Mouse (Mus musculus): ENCODE measurements around the gene Casp9. TPM values are rescaled to one million over a fixed set of nuclear protein-coding genes. Genes with fewer than 3 reads are reported as not detected.

Gene Casp9
- polyA plus RNA-seq, 1 experiment from 2014 or later: 22.6 TPM

DNA sequence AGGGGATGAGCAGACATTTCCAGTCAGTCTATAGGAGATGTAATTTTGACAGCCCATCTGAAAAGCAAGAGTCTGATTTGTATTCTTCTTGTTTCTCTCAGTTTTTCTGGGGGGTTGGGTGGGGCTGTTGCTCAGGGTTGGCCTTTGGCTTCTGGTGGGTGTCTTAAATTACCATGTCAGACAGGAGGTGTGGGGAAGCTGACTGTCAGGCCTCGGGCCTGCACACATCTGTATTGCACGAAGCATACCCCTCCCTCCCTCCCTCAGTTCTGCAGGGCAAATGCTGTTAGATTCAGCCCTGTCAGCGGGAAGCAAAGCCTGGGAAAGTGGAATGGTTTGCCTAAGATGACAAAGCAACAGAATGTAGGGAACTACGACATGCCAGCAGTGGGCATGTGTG lies 3.5 kb downstream of the Casp9 start:
- H3K9me3 ChIP-seq: no peaks in the 10 kb centered on the region
- H3K9ac ChIP-seq (replicated peaks): no peak overlapping the region
- H3K4me3 ChIP-seq (replicated peaks): no peak overlapping the region
- no peak for ATAC-seq (ENCODE audit: insufficient number of reproducible peaks, insufficient read depth, low FRiP score, low TSS enrichment, low read depth)
- H3K36me3 ChIP-seq: peaks cover 22% of the 10 kb centered on the region
- H3K4me2 ChIP-seq: no peak overlapping the region
- no peak overlapping the region for H3K27ac ChIP-seq
- peaks cover 5% of the 10 kb centered on the region; the same call in 1 of the 2 replicates for H3K4me1 ChIP-seq (replicated peaks)
- H3K27me3 ChIP-seq: no peaks in the 10 kb centered on the region
- 76% methylated on average over 4 of the region's 4 CpGs for WGBS

DNA sequence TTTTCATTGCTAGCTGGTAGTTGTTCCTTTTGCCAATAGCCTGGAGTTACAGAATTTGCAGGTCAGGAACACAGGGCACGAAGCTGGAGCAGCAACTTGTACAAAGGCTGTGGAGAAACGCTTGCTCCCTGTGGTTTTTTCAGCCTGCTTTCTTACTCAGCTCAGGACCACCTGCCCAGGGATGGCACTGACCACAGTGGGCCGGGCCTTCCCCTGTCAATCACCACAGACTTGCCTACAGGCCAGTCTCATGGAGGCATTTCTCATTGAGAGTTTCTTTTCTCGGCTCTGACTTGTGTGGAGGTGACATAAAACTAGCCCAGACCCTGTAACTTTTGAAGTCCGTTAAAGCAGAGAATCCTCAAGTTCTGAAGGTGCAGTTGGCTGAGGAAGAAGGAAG lies 4.1 kb downstream of the Casp9 start:
- Histone ChIP-seq H3K27me3 (no peaks in the 10 kb centered on the region), H3K36me3 (peaks cover 22% of the 10 kb centered on the region), H3K4me2 (no peak overlapping the region), H3K9ac (replicated peaks) (no peak overlapping the region), H3K9me3 (no peaks in the 10 kb centered on the region), H3K4me3 (replicated peaks) (no peak overlapping the region), H3K4me1 (replicated peaks) (peaks cover 5% of the 10 kb centered on the region; the same call in 1 of the 2 replicates), H3K27ac (no peak overlapping the region)
- WGBS: 91% methylated on average over 5 of the region's 5 CpGs
- no peak for ATAC-seq (ENCODE audit: insufficient number of reproducible peaks, insufficient read depth, low FRiP score, low TSS enrichment, low read depth)

DNA sequence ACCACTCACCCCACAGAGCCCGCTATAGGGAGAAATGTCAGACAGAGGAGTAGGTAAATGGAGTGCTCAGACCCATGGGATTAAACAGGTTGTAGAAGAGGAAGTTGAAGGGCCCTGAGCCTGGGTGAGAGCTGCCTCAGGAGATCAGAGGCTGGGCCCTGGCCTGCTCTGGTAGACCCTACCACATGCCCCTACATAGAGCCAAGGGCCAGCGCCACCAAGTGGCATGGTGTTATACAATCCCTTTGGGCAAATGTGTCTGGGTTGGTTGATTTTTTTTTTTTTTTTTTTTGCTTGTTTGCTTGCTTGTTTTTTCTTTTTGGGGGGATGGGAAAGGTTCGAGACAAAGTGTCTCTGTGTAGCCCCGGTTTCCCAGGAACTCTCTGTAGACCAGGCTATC lies 10.7 kb downstream of the Casp9 start:
- H3K4me1 ChIP-seq (replicated peaks): no peaks in the 10 kb centered on the region
- H3K9ac ChIP-seq (replicated peaks): no peak overlapping the region
- no peaks in the 10 kb centered on the region for H3K27me3 ChIP-seq
- H3K4me2 ChIP-seq: no peak overlapping the region
- H3K36me3 ChIP-seq: peaks cover 64% of the 10 kb centered on the region
- WGBS: 90% methylated on average over 4 of the region's 4 CpGs
- H3K9me3 ChIP-seq: no peaks in the 10 kb centered on the region
- no peak overlapping the region for H3K27ac ChIP-seq
- H3K4me3 ChIP-seq (replicated peaks): no peak overlapping the region
- ATAC-seq (ENCODE audit: insufficient number of reproducible peaks, insufficient read depth, low FRiP score, low TSS enrichment, low read depth): no peak

DNA sequence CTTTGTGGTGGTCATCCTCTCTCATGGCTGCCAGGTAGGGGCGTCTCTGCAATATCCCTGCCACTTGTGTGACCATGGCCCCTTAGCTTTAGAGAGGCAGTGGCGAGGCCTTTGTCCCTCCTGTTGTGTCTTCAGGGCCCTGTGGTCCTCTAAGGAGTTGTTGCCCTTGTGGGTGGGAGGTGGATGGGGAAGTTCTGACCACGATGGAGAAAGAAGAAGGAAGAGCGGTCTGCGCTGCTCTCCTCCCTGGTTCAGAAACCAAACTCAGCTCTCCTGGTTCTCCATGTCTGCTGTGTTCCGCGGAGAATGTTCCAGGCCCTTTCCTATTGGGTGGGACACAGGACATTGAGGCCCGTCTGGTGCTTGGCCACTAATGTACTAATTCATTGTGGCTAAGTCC lies 12.5 kb downstream of the Casp9 start:
- no peak overlapping the region for H3K9ac ChIP-seq (replicated peaks)
- H3K27ac ChIP-seq: no peak overlapping the region
- H3K9me3 ChIP-seq: no peaks in the 10 kb centered on the region
- no peak overlapping the region for H3K4me3 ChIP-seq (replicated peaks)
- WGBS: 91% methylated on average over 8 of the region's 8 CpGs
- no peak overlapping the region for H3K4me2 ChIP-seq
- no peaks in the 10 kb centered on the region for H3K4me1 ChIP-seq (replicated peaks)
- no peak for ATAC-seq (ENCODE audit: insufficient number of reproducible peaks, insufficient read depth, low FRiP score, low TSS enrichment, low read depth)
- no peaks in the 10 kb centered on the region for H3K27me3 ChIP-seq
- H3K36me3 ChIP-seq: peaks cover 81% of the 10 kb centered on the region

DNA sequence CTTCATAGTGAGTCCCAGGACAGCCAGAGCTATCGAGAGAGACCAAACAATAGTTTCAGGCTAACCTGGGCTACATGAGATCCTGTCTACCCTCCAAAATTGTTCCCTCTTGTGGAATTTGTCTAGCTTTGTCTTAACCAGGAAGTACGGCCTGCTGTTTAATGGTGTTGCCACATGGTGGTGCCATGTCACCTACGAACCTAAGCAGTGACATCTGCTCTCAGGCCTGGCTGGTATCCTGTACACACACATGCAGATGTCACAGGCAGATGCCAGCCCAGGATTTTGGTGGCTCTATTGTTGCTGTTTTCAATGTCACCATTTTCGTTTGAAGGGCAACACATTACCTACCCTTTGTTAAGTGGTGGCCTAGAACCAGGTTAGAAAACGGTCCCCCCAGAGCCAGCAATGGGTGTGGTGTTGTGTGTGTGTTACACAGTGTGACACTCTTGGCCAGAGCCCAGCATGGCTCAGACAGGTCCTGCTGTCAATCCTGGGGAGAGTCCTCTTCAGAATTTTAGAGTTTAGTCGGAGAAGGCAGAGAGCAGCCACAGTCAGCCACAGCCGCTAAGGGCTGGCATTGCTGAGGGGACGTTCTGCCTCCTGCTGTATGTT lies 16.5 kb downstream of the Casp9 start:
- H3K36me3 ChIP-seq: peaks cover 96% of the 10 kb centered on the region
- WGBS: 79% methylated on average over 8 of the region's 8 CpGs
- no peak overlapping the region for H3K27ac ChIP-seq
- H3K4me3 ChIP-seq (replicated peaks): no peak overlapping the region
- no peak for ATAC-seq (ENCODE audit: insufficient number of reproducible peaks, insufficient read depth, low FRiP score, low TSS enrichment, low read depth)
- no peak overlapping the region for H3K4me2 ChIP-seq
- no peaks in the 10 kb centered on the region for H3K9me3 ChIP-seq
- H3K9ac ChIP-seq (replicated peaks): no peak overlapping the region
- no peaks in the 10 kb centered on the region for H3K4me1 ChIP-seq (replicated peaks)
- H3K27me3 ChIP-seq: no peaks in the 10 kb centered on the region

DNA sequence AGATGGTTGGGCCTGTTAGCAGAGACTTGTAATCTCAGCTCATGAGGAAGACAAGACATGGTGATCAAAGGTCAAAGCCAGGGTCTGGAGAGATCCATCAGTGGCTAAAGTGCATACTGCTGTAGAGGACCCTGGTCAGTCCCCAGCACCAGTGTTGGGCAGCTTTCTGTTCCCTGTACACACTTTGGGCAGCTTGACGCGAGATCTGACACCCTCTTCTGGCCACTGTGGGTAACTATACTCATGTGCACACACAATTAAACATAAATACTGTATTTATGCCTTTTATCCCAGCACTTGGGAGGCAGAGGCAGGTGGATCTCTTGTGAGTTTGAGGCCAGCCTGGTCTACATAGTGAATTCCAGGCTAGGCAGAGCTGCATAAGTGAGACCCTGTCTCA lies 17.6 kb downstream of the Casp9 start:
- no peak overlapping the region for H3K9ac ChIP-seq (replicated peaks)
- H3K36me3 ChIP-seq: peaks cover 94% of the 10 kb centered on the region
- no peak overlapping the region for H3K27ac ChIP-seq
- H3K4me3 ChIP-seq (replicated peaks): no peak overlapping the region
- no peak for ATAC-seq (ENCODE audit: insufficient number of reproducible peaks, insufficient read depth, low FRiP score, low TSS enrichment, low read depth)
- no peak overlapping the region for H3K4me2 ChIP-seq
- H3K9me3 ChIP-seq: no peaks in the 10 kb centered on the region
- 93% methylated on average over 2 of the region's 2 CpGs for WGBS
- H3K4me1 ChIP-seq (replicated peaks): no peaks in the 10 kb centered on the region
- H3K27me3 ChIP-seq: no peaks in the 10 kb centered on the region

DNA sequence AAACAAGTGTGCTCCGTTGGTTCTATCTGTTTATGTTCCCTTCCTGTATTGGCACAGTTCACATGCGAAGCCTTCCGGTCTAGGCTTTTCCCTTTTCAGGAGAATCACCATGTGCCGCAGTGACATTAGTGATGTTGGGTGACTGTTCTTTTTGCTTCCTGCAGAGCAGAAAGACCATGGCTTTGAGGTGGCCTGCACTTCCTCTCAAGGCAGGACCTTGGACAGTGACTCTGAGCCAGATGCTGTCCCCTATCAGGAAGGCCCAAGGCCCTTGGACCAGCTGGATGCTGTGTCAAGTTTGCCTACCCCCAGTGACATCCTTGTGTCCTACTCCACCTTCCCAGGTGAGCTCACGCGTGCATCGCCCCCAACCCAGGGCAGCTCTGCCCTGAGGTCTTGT lies 18.0 kb downstream of the Casp9 start:
- Histone ChIP-seq H3K9me3 (no peaks in the 10 kb centered on the region), H3K4me3 (replicated peaks) (no peak overlapping the region), H3K9ac (replicated peaks) (no peak overlapping the region), H3K4me2 (no peak overlapping the region), H3K4me1 (replicated peaks) (no peaks in the 10 kb centered on the region), H3K36me3 (peaks cover 93% of the 10 kb centered on the region), H3K27me3 (no peaks in the 10 kb centered on the region), H3K27ac (no peak overlapping the region)
- no peak for ATAC-seq (ENCODE audit: insufficient number of reproducible peaks, insufficient read depth, low FRiP score, low TSS enrichment, low read depth)
- 97% methylated on average over 7 of the region's 7 CpGs for WGBS

DNA sequence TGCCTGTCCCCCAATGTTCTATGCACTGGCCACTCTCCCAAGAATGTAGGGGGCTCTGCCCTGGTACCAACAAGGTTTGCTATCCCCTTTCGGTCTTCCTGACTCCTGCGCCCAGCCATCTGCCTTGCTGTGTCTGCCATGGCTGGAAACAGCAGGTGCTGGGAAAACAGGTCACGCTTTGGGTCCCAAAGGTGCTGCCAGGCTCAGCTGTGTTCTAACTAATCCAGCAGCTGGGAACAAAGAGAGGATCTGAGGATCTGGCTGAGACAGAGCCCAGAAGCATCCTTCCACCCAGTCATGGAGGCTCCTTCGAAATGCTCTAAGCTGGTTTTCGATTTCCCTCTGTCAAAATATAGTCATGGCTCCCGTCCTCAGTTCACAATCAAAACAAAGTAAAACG lies 22.9 kb downstream of the Casp9 start:
- H3K27me3 ChIP-seq: no peaks in the 10 kb centered on the region
- WGBS: 88% methylated on average over 7 of the region's 7 CpGs
- no peak for ATAC-seq (ENCODE audit: insufficient number of reproducible peaks, insufficient read depth, low FRiP score, low TSS enrichment, low read depth)

DNA sequence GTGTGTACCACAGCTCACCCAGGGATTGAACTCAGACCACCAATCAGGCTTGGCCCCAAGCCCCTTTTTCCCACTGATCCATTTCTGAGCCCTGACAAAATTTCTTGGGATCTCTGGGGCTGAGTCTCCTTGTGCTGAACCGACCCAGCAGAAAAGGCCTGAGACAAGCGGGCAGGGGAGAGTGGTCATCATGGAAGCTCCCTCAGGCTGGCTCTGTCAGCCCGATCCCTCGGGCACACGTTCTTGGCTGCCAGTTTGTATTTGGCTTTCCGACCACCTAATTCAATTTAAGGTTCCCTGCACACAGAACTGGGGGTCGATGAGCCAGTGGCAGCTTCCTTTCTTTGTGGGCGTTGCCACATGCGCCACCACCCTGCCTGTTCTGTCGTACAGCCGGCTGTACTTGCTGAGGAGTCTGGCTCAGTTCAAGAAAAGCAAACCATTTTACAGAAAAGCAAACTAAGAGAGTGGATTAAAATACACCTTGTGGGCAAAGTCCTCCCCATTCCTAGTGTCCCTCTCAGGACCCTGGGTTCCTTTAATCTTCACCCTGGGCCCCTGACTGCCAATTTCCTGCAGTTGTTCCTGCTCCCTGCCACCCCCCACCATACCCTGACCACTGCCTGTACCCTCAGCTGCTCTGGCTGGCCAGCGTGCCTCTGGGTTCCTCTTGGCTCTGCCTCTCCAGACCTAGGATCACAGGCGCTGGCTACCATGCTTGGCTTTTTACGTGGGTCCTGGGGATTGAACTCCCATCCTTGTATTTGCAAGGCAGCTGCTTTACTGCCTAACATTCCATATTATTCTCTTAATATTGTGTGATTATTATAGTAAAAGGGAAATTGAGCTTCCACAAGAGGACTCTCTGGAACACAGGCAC lies 23.6 kb downstream of the Casp9 start:
- Histone ChIP-seq H3K9me3 (no peaks in the 10 kb centered on the region), H3K36me3 (peaks cover 37% of the 10 kb centered on the region), H3K4me3 (replicated peaks) (no peak overlapping the region), H3K4me2 (no peak overlapping the region), H3K4me1 (replicated peaks) (0 out of 2 replicates have a peak, but pooled peaks cover 4% of the 10 kb centered on the region), H3K27me3 (no peaks in the 10 kb centered on the region), H3K9ac (replicated peaks) (no peak overlapping the region), H3K27ac (no peak overlapping the region)
- no peak for ATAC-seq (ENCODE audit: insufficient number of reproducible peaks, insufficient read depth, low FRiP score, low TSS enrichment, low read depth)
- WGBS: 73% methylated on average over 14 of the region's 14 CpGs

More for the DNA sequence above, 22.9 kb downstream of the Casp9 start:
- H3K36me3 ChIP-seq: peaks cover 45% of the 10 kb centered on the region
- no peak overlapping the region for H3K4me2 ChIP-seq
- no peak overlapping the region for H3K9ac ChIP-seq (replicated peaks)
- H3K4me3 ChIP-seq (replicated peaks): no peak overlapping the region
- no peak overlapping the region for H3K27ac ChIP-seq
- H3K9me3 ChIP-seq: no peaks in the 10 kb centered on the region
- 0 out of 2 replicates have a peak, but pooled peaks cover 4% of the 10 kb centered on the region for H3K4me1 ChIP-seq (replicated peaks)

DNA sequence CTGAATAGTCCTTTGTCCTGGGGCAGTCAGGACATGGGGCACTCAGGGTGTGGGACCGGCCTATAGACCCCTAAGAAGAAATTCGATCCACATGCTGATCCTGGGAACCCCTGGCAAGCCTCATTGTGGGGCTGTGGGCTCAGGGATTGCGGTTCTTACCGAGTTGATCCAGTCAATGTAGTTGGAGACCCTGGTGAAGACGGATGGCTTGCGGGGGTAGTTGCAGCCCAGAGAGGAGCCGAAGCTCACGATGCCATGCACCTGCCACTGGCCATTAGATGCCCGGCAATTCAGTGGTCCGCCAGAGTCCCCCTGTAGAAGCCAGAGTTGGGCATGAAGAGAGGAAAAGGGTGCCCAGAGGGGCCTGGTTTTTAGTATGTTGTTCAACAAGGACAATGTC lies 24.3 kb downstream of the Casp9 start:
- Histone ChIP-seq H3K9ac (replicated peaks) (no peak overlapping the region), H3K27me3 (no peaks in the 10 kb centered on the region), H3K9me3 (no peaks in the 10 kb centered on the region), H3K4me3 (replicated peaks) (no peak overlapping the region), H3K4me1 (replicated peaks) (0 out of 2 replicates have a peak, but pooled peaks cover 4% of the 10 kb centered on the region), H3K27ac (no peak overlapping the region), H3K36me3 (peaks cover 30% of the 10 kb centered on the region), H3K4me2 (no peak overlapping the region)
- no peak for ATAC-seq (ENCODE audit: insufficient number of reproducible peaks, insufficient read depth, low FRiP score, low TSS enrichment, low read depth)
- 77% methylated on average over 10 of the region's 10 CpGs for WGBS

DNA sequence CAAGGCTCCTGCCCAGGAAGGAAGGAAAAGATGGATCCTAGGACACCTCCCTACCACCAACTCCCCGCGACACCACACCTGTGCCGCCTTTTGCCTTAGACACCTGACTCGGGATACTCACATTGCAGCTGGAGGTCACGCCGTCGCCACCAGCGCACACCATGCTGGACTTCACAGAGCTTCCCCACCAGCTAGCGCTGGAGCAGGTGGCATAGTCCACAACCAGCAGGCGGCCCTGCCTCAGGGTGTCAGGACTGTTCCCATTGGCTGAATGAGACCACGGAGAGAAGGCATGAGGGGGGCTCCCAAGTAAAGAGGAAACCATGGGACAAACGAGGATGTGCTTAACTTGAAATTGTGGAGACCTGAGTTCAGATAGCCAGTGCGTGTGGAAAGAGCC lies 25.4 kb downstream of the Casp9 start:
- ATAC-seq (ENCODE audit: insufficient number of reproducible peaks, insufficient read depth, low FRiP score, low TSS enrichment, low read depth): no peak
- 0 out of 2 replicates have a peak, but pooled peaks cover 4% of the 10 kb centered on the region for H3K4me1 ChIP-seq (replicated peaks)
- no peak overlapping the region for H3K27ac ChIP-seq
- no peak overlapping the region for H3K4me3 ChIP-seq (replicated peaks)
- H3K4me2 ChIP-seq: no peak overlapping the region
- H3K36me3 ChIP-seq: peaks cover 19% of the 10 kb centered on the region; the same call in 1 of the 2 replicates
- 87% methylated on average over 13 of the region's 13 CpGs for WGBS
- H3K9ac ChIP-seq (replicated peaks): no peak overlapping the region
- H3K9me3 ChIP-seq: no peaks in the 10 kb centered on the region
- no peaks in the 10 kb centered on the region for H3K27me3 ChIP-seq
